Mouse (Mus musculus): ENCODE results near the gene Foxc1. TPM values are rescaled to one million over a fixed set of nuclear protein-coding genes. Genes with fewer than 3 reads are reported as not detected.

Gene Foxc1
- polyA plus RNA-seq, 1 experiment from 2014 or later, result 3.7 TPM

GRCm38 (mm10) chr13:31825180-31825579, 18.7 kb downstream of the Foxc1 start:
- Histone ChIP-seq H3K27ac (no peak overlapping the region), H3K4me1 (replicated peaks) (peaks cover 33% of the 10 kb centered on the region), H3K4me3 (no peak overlapping the region), H3K9me3 (no peaks in the 10 kb centered on the region), H3K36me3 (no peaks in the 10 kb centered on the region), H3K27me3 (ENCODE audit: insufficient read depth, poor library complexity, severe bottlenecking) (peaks cover 27% of the 10 kb centered on the region)
- no peak for DNase-seq (ENCODE audit: low spot score)
- 80% methylated on average over 1 of the region's 1 CpGs for WGBS

DNA sequence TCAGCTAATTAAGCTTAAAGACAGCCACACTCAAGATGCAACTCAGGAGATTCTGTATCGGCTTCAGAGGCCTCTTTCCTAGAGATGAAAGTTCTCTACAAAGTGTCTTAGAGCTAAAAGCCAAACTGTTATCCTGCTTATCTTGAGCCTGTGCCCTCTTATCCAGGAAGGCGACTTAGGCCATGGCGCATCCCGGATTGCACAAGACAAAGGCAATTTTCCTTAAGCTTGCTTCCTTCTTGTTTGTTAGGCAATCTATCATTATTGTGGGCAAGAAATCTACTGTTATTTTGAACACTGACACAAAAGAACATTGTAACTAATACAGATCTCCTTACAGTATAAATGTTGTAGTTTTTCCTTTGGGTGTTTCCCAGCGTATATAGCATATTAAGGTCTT, 20.7 kb downstream of the Foxc1 start:
- Histone ChIP-seq H3K27me3 (ENCODE audit: insufficient read depth, poor library complexity, severe bottlenecking) (peaks cover 8% of the 10 kb centered on the region), H3K4me3 (no peak overlapping the region), H3K4me1 (replicated peaks) (peaks cover 17% of the 10 kb centered on the region; the same call in 1 of the 2 replicates), H3K9me3 (no peaks in the 10 kb centered on the region), H3K27ac (no peak overlapping the region), H3K36me3 (no peaks in the 10 kb centered on the region)
- WGBS, result 89% methylated on average over 5 of the region's 5 CpGs
- no peak for DNase-seq (ENCODE audit: low spot score)

GRCm38 (mm10) chr13:31827820-31828332, 21.4 kb downstream of the Foxc1 start:
- no peak for DNase-seq (ENCODE audit: low spot score)
- peaks cover 13% of the 10 kb centered on the region; the same call in 1 of the 2 replicates for H3K4me1 ChIP-seq (replicated peaks)
- H3K4me3 ChIP-seq, result no peak overlapping the region
- no peaks in the 10 kb centered on the region for H3K9me3 ChIP-seq
- peaks cover under 1% of the 10 kb centered on the region for H3K27me3 ChIP-seq (ENCODE audit: insufficient read depth, poor library complexity, severe bottlenecking)
- no peaks in the 10 kb centered on the region for H3K36me3 ChIP-seq
- WGBS, result 63% methylated on average over 3 of the region's 3 CpGs
- H3K27ac ChIP-seq, result no peak overlapping the region

- Histone ChIP-seq H3K4me3 (no peak overlapping the region), H3K27ac (no peak overlapping the region), H3K36me3 (no peaks in the 10 kb centered on the region), H3K9me3 (no peaks in the 10 kb centered on the region), H3K4me1 (replicated peaks) (0 out of 2 replicates have a peak, but pooled peaks cover 12% of the 10 kb centered on the region), H3K27me3 (ENCODE audit: insufficient read depth, poor library complexity, severe bottlenecking) (no peaks in the 10 kb centered on the region; the same call in 1 of the 2 replicates)
- WGBS, result 88% methylated on average over 4 of the region's 4 CpGs
- no peak for DNase-seq (ENCODE audit: low spot score)
Observed at GRCm38 (mm10) chr13:31828446-31828845, 22.0 kb downstream of the Foxc1 start.

DNA sequence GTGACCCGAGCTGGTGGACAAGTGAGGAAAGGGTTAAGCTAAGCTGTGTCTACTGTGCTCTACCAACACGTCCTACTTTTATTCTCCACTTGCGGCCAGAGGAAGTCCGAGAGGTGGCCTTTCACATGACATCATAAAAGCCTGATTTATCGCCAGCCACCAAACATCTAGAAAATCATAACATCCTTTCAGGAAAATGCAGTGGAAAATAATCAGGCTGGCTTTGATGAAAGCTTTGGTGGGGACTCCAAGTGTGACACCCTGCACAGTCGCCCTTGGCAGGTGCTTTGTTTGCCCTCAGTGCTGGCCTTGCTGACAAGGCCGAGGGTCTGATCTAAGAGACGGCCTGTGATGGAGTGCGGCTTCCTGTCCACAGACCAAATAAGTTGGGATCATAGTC, 23.9 kb downstream of the Foxc1 start:
- no peaks in the 10 kb centered on the region for H3K9me3 ChIP-seq
- H3K36me3 ChIP-seq, result no peaks in the 10 kb centered on the region
- H3K27ac ChIP-seq, result no peak overlapping the region
- H3K27me3 ChIP-seq (ENCODE audit: insufficient read depth, poor library complexity, severe bottlenecking), result no peaks in the 10 kb centered on the region; the same call in 1 of the 2 replicates
- H3K4me3 ChIP-seq, result no peak overlapping the region
- H3K4me1 ChIP-seq (replicated peaks), result 0 out of 2 replicates have a peak, but pooled peaks cover under 1% of the 10 kb centered on the region
- WGBS, result 74% methylated on average over 9 of the region's 9 CpGs
- DNase-seq (ENCODE audit: low spot score), result no peak

DNA sequence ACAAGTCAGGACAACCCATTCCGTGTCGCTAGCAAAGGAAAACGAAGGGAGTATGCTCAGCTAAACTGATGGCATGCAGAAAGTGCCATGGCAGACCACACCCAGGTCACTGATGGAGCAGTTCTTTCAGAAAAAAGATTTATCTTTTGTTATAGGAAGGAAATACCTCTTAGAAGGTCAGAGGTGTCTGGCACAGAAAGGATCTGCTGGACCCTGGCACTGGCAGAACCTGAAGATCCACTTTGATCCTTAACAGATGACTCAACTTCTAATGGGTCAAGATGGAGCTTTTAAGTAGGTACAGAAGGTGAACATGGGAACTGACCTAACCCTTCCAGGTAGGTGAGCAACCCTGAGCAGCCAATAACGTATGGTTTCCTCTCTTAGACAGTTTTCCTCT, 29.4 kb downstream of the Foxc1 start:
- H3K9me3 ChIP-seq, result no peaks in the 10 kb centered on the region
- no peak overlapping the region for H3K27ac ChIP-seq
- WGBS, result 84% methylated on average over 4 of the region's 4 CpGs
- no peaks in the 10 kb centered on the region for H3K36me3 ChIP-seq
- no peak for DNase-seq (ENCODE audit: low spot score)
- no peaks in the 10 kb centered on the region for H3K27me3 ChIP-seq (ENCODE audit: insufficient read depth, poor library complexity, severe bottlenecking)
- H3K4me1 ChIP-seq (replicated peaks), result 0 out of 2 replicates have a peak, but pooled peaks cover 6% of the 10 kb centered on the region
- no peak overlapping the region for H3K4me3 ChIP-seq

- Histone ChIP-seq H3K4me3 (no peak overlapping the region), H3K27me3 (ENCODE audit: insufficient read depth, poor library complexity, severe bottlenecking) (no peaks in the 10 kb centered on the region), H3K4me1 (replicated peaks) (peaks cover 11% of the 10 kb centered on the region), H3K36me3 (no peaks in the 10 kb centered on the region), H3K9me3 (no peaks in the 10 kb centered on the region), H3K27ac (no peak overlapping the region)
- WGBS, result 48% methylated on average over 5 of the region's 5 CpGs
- no peak for DNase-seq (ENCODE audit: low spot score)
Observed at GRCm38 (mm10) chr13:31849258-31849971, 43.0 kb downstream of the Foxc1 start.

- Histone ChIP-seq H3K4me3 (no peak overlapping the region), H3K36me3 (no peaks in the 10 kb centered on the region), H3K27ac (no peak overlapping the region), H3K4me1 (replicated peaks) (peaks cover 11% of the 10 kb centered on the region), H3K9me3 (no peaks in the 10 kb centered on the region), H3K27me3 (ENCODE audit: insufficient read depth, poor library complexity, severe bottlenecking) (no peaks in the 10 kb centered on the region)
- 63% methylated on average over 2 of the region's 2 CpGs for WGBS
- no peak for DNase-seq (ENCODE audit: low spot score)
Observed at GRCm38 (mm10) chr13:31853564-31853963, 47.1 kb downstream of the Foxc1 start.

- Histone ChIP-seq H3K9me3 (no peaks in the 10 kb centered on the region), H3K4me1 (replicated peaks) (peaks cover 9% of the 10 kb centered on the region), H3K36me3 (no peaks in the 10 kb centered on the region), H3K27ac (no peak overlapping the region), H3K4me3 (no peak overlapping the region), H3K27me3 (ENCODE audit: insufficient read depth, poor library complexity, severe bottlenecking) (no peaks in the 10 kb centered on the region)
- DNase-seq (ENCODE audit: low spot score), result no peak
- 67% methylated on average over 4 of the region's 4 CpGs for WGBS
Observed at GRCm38 (mm10) chr13:31854000-31854399, 47.6 kb downstream of the Foxc1 start.

GRCm38 (mm10) chr13:31860200-31860599, 53.8 kb downstream of the Foxc1 start:
- 92% methylated on average over 5 of the region's 5 CpGs for WGBS
- Histone ChIP-seq H3K4me3 (no peak overlapping the region), H3K36me3 (no peaks in the 10 kb centered on the region), H3K4me1 (replicated peaks) (peaks cover 4% of the 10 kb centered on the region), H3K9me3 (no peaks in the 10 kb centered on the region), H3K27ac (no peak overlapping the region), H3K27me3 (ENCODE audit: insufficient read depth, poor library complexity, severe bottlenecking) (no peaks in the 10 kb centered on the region)
- DNase-seq (ENCODE audit: low spot score), result no peak

Other genes starting within 250 kb of the Foxc1 start
- not detected in 2 replicates for gene A530084C06Rik, start 247.3 kb upstream of the Foxc1 start, polyA plus RNA-seq (2016; fragmentation: Nextera tagmentation; extraction: Ambion mirVana)
- gene Foxf2, start 180.8 kb upstream of the Foxc1 start, polyA plus RNA-seq (2016; fragmentation: Nextera tagmentation; extraction: Ambion mirVana), result 5.7 and 11.8 TPM in 2 replicates